Mouse (Mus musculus): ENCODE measurements around the gene Rgs18.
A peak's percentile ranks its signal among the peaks of the same experiment; 100 is the strongest.

The Rgs18 gene

DNA sequence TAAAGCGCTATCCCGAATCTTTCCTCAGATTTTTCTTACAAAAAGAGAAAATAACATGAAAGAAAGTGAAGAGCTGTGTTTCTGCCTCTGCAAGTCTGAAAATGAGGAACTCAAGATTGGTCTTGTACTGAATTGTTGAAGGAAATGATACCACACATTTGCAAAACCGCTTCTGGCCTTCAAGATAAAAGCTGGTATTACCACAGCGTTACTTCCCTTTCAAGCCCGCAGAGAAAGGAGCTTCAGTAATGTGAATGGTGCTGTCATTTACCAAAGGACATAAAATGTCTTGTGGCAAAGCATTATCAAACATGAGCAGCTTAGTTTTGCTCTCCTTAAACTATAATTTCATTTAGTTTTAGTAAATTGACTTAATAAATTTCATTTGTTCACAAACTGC lies at the start of gene Rgs18:
Rgs18 (minus strand) TSS at position 105 of the 400 bp plus-strand sequence.
- no peak for DNase-seq (ENCODE audit: low spot score)

DNA sequence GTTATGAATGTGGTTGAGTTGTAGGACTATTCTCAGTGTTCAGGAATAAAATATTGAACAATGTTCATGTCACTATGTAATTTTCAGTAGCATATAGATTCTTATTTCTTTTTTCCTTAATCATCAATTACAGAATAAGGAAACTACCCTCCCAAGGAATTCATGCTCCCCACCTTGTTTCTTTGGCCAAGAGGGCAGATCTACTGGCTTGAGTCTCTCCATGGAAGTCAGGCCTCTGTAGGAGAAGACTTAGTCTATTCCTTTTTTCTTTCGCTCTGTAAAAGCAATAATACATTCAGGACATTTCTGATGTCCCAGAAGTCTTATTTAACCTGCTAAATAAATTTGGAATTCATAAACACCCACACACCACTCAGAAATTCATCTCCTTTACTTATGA lies 841 bp downstream of the Rgs18 start:
- no peak for DNase-seq (ENCODE audit: low spot score)

- no peak for DNase-seq (ENCODE audit: low spot score)
Observed at GRCm38 (mm10) chr1:144766218-144766617, 9.0 kb downstream of the Rgs18 start.

DNA sequence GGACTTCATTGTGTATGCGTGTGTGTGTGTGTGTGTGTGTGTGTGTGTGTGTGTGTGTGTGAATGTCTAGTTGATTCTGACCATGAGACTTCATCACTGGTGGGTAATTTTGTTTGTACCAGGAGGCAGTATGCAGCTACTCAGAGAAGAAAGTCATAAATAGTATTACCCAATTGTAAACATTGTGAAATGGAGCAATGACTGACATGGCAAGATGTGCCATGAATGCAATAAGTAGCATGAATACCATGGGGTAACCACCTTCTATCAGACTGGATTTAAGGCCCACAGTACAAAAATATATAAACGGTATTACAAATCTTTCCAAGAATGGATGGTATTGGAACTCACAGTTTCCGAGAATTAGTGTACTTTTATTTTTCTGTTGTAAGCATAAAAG lies 14.4 kb downstream of the Rgs18 start:
- no peak for DNase-seq (ENCODE audit: low spot score)

DNA sequence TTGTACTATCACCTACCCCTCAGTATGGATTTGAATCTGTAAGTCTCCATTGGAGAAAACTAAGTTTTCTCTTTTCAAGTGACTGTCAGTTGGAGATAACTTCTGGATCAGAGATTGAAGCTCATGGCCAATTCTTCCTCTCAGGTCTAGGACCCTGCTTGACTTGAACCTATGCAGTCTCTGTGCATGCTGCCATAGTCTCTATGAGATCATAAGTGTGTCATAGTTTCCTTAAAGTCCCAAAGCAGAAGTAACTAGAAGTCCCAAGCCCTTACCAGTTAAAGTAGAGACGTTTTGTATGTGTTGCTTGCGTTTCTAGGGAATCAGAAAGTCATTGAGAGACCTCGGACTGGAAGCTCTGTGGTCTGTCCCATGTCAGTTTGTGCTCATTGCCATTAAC lies 24.5 kb downstream of the Rgs18 start:
- no peak for DNase-seq (ENCODE audit: low spot score)

GRCm38 (mm10) chr1:144746182-144746581 lies 29.1 kb downstream of the Rgs18 start:
- no peak for DNase-seq (ENCODE audit: low spot score)

DNA sequence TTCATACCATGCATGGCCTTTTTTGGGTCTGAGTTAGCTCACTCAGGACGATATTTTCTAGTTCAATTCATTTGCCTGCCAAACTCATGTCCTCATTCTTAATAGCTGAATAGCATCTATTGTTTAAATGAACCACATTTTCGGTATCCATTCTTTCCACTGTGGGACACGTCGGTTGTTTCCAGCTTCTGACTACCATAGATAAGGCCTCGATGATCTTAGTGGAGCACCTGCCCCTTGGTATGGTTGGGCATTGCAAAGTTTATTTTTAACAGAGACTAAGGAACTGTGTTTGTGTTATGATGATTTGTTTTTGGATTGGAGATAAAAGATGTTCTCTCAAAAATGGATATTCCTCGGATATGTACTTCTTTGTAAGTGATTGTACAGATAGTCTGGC lies 37.5 kb downstream of the Rgs18 start:
- DNase-seq (ENCODE audit: low spot score): no peak

DNA sequence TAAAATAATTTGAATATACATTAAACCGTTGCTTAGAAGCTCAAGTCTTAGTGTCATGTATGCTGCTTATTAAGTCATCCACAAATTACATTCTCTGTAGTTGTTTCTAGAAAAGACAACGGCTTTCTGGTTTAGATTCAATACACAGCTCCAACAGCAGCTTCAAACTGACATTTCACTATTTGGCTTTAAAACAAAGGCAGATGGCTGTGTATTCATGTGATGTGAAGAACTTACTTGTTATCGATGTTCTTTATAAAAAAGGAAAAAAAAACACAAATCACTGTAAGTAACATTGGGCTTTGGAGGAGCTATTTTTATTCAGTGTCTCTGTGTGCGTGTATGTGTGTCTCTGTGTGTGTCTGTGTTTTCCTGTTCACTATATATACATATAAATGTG lies 54.5 kb downstream of the Rgs18 start:
- no peak for DNase-seq (ENCODE audit: low spot score)

- DNase-seq (ENCODE audit: low spot score): peak; percentile 16
Observed at GRCm38 (mm10) chr1:144704373-144704772, 70.9 kb downstream of the Rgs18 start.
